In the genomic region with DNA sequence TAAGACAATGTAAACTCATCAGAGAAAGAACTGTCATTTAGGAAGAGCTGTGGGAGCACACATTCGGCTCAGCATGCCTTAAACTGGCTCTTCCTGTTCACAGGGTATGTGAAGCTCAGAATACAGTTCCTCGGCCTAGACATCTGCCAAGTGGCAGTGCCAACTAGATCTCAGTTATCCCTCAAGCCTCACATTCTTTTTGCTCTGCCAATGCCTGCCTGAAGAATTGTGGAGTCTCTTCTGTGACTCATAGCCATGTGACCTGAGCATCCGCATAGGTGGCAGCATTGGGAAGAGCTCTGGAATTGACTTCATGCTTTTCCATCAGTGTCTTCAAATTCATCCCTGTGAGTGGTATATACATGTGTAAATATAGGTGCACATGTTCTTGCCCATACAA, we compare ENCODE assay signal across 26 mouse cellular contexts. TPM values are rescaled to one million over a fixed set of nuclear protein-coding genes. Genes with fewer than 3 reads are reported as not detected.
DNase-seq lines count a peak whose midpoint lies in the region; ATAC-seq lines count a peak whose summit lies in the region.
"Had no signal": no experiment of that assay in that cellular context is flagged by ENCODE, and none has a peak within 500 bp of the region (broad histone marks: within the 10 kb centered on the region; RNA-seq: fewer than 3 reads in every experiment).

No protein-coding gene starts in this region.

- no peak for DNase-seq in frontal cortex, postnatal 14 days (ENCODE audit: low spot score in 2 of 2)
- DNase-seq in 3134 (ENCODE audit: extremely low read depth, insufficient read length, low spot score): peak; percentile 18
- DNase-seq in 3T3-L1 (ENCODE audit: low read depth, low spot score): peak; percentile 47
- peak; percentile 50 for DNase-seq in brain, adult 2 months (ENCODE audit: low read depth, low spot score)
- DNase-seq: adrenal gland, adult 8-10 months; adrenal gland, postnatal 25 days; B cell, adult 2 months; cerebellum, adult 11 months; cerebellum, adult 2 months; cerebellum, adult 9-11 months; cerebellum, postnatal 36 days; embryo, embryonic 11 days; gastrocnemius, adult 2 months; gastrocnemius, postnatal 14 days; heart, adult 11 months had no signal

- peak; percentile 88 for ATAC-seq in frontal cortex, adult (ENCODE audit: low TSS enrichment)
- ATAC-seq in erythroid progenitor cell, adult 5-6 weeks (replicated peaks; ENCODE audit: low FRiP score, poor library complexity, severe bottlenecking): no peak
- ATAC-seq: activated CD4-positive, CD25-positive, alpha-beta regulatory T cell, adult 4 months; CD4-positive, CD25-positive, alpha-beta regulatory T cell, adult 4 months; forebrain, embryonic 13.5 days; intestine, postnatal 0 days had no signal

RNA-seq across cellular contexts. Expression of a gene that starts 59.7 kb away (rescaled TPM):
- not detected in 2 replicates for total RNA-seq in erythroid progenitor cell, adult 5-6 weeks (2015; ENCODE audit: low replicate concordance)
- not detected in 2 replicates for total RNA-seq in erythroid progenitor cell, adult 5-6 weeks (2017; ENCODE audit: low replicate concordance)
- total RNA-seq: gastrocnemius, adult 2 months; gastrocnemius, postnatal 14 days; gastrocnemius, postnatal 4 days; heart, adult 8-10 months; heart, postnatal 25 days; hematopoietic stem cell, adult 5-6 weeks; MEL had no signal

Comparison
In these comparisons a context has a peak if more than half of its experiments do, and no peak if none do; other contexts are left out.
1. DNase-seq: peak in 3134 (single experiment), 3T3-L1 (single experiment) and brain, adult 2 months (single experiment); none in frontal cortex, postnatal 14 days (0 of 2).